Mouse (Mus musculus) layer of hippocampus, postnatal 10 days (tissue): Measurements from ENCODE around the gene Lrrc36. TPM values are rescaled to one million over a fixed set of nuclear protein-coding genes. Genes with fewer than 3 reads are reported as not detected.

ENCODE experiments used
- DNase-seq, 2 experiments: peaks; one replicate each; pipeline ENCODE4 v3.0.0; 2021; ENCODE audit warnings: low spot score in 2 of 2
- total RNA-seq, 2 experiments: library from RNA; stranded (reverse); gene quantifications; 2 replicates each; pipeline ENCODE4 v1.2.3; 2021

Gene Lrrc36
- total RNA-seq, 2 experiments from 2014 or later = 0.98 to 1.4 TPM

- DNase-seq = no peak
Measured at GRCm38 (mm10) chr8:105481453-105481852, 68.1 kb downstream of the Lrrc36 start.

- no peak for DNase-seq
Measured at GRCm38 (mm10) chr8:105482123-105482522, 68.8 kb downstream of the Lrrc36 start.

GRCm38 (mm10) chr8:105483212-105484029 lies 70.0 kb downstream of the Lrrc36 start:
- DNase-seq = peak; percentile 50 to 52

- DNase-seq = no peak
Measured at GRCm38 (mm10) chr8:105484030-105484368, 70.6 kb downstream of the Lrrc36 start.

GRCm38 (mm10) chr8:105484392-105484791 lies 71.0 kb downstream of the Lrrc36 start:
- peak; percentile 56 to 68 for DNase-seq

GRCm38 (mm10) chr8:105488082-105488481 lies 74.7 kb downstream of the Lrrc36 start:
- no peak for DNase-seq

- no peak for DNase-seq
Measured at GRCm38 (mm10) chr8:105489281-105489680, 75.9 kb downstream of the Lrrc36 start.

GRCm38 (mm10) chr8:105493495-105493894 lies 80.1 kb downstream of the Lrrc36 start:
- DNase-seq = no peak

GRCm38 (mm10) chr8:105494566-105494965 lies 81.2 kb downstream of the Lrrc36 start:
- no peak for DNase-seq

- no peak for DNase-seq
Measured at GRCm38 (mm10) chr8:105495350-105496302, 82.3 kb downstream of the Lrrc36 start.

- DNase-seq = peak; percentile 88 to 93
Measured at GRCm38 (mm10) chr8:105496439-105497180, 83.2 kb downstream of the Lrrc36 start, which contains the start of gene Zdhhc1. TSS of gene Zdhhc1 (minus strand) at chr8:105496902.

GRCm38 (mm10) chr8:105499787-105500186 lies 86.4 kb downstream of the Lrrc36 start:
- no peak for DNase-seq

- DNase-seq = no peak
Measured at GRCm38 (mm10) chr8:105504617-105505016, 91.2 kb downstream of the Lrrc36 start.

GRCm38 (mm10) chr8:105506977-105507376 lies 93.6 kb downstream of the Lrrc36 start:
- no peak for DNase-seq

GRCm38 (mm10) chr8:105508758-105509157 lies 95.4 kb downstream of the Lrrc36 start:
- DNase-seq = no peak

GRCm38 (mm10) chr8:105509997-105510735 lies 96.8 kb downstream of the Lrrc36 start:
- DNase-seq = no peak
